Comparison of ENCODE assay signal across 31 mouse cellular contexts in genomic region chr5:149092526-149092925, GRCm38 (mm10).
"Had no signal": no experiment of that assay in that cellular context is flagged by ENCODE, and none has a peak within 500 bp of the region (broad histone marks: within the 10 kb centered on the region; RNA-seq: fewer than 3 reads in every experiment).

No protein-coding gene starts in this region.

- H3K4me3 ChIP-seq: left cerebral cortex, adult 2 months; limb, embryonic 10.5 days; limb, embryonic 12.5 days; limb, embryonic 13.5 days; limb, embryonic 15.5 days; liver, embryonic 12.5 days; liver, embryonic 13.5 days; liver, embryonic 15.5 days; lung, embryonic 15.5 days; megakaryocyte, embryonic 14.5 days; midbrain, embryonic 10.5 days; midbrain, embryonic 12.5 days; midbrain, embryonic 13.5 days; midbrain, embryonic 15.5 days; myocyte; neural tube, embryonic 12.5 days had no signal

- H3K27ac ChIP-seq: left cerebral cortex, adult 2 months; limb, embryonic 10.5 days; limb, embryonic 12.5 days; limb, embryonic 13.5 days; limb, embryonic 15.5 days; liver, embryonic 12.5 days; liver, embryonic 13.5 days; liver, embryonic 14.5 days; liver, embryonic 15.5 days; lung, embryonic 15.5 days; macrophage; midbrain, embryonic 10.5 days; midbrain, embryonic 12.5 days; midbrain, embryonic 13.5 days; midbrain, embryonic 15.5 days; neural tube, embryonic 12.5 days had no signal

- H3K9ac ChIP-seq: limb, embryonic 12.5 days; limb, embryonic 13.5 days; limb, embryonic 15.5 days; liver, embryonic 12.5 days; liver, embryonic 13.5 days; liver, embryonic 14.5 days; liver, embryonic 15.5 days; liver, postnatal 0 days; lung, embryonic 14.5 days; lung, embryonic 15.5 days; midbrain, embryonic 12.5 days; midbrain, embryonic 13.5 days; midbrain, embryonic 15.5 days; neural tube, embryonic 12.5 days had no signal

- H3K36me3 ChIP-seq: limb, embryonic 10.5 days; limb, embryonic 12.5 days; limb, embryonic 13.5 days; limb, embryonic 15.5 days; liver, embryonic 12.5 days; liver, embryonic 13.5 days; liver, embryonic 15.5 days; lung, embryonic 15.5 days; midbrain, embryonic 10.5 days; midbrain, embryonic 12.5 days; midbrain, embryonic 13.5 days; midbrain, embryonic 15.5 days; neural tube, embryonic 12.5 days had no signal

- DNase-seq: left cerebral cortex, postnatal 4 days; liver; liver, embryonic 13.5 days; liver, postnatal 0 days; lung, adult 18-20 months; lung, adult 2 months; lung, embryonic 14.5 days; lung, postnatal 10 days; lung, postnatal 14 days; lung, postnatal 36 days; lung, postnatal 4 days had no signal

- H3K27me3 ChIP-seq: limb, embryonic 12.5 days; limb, embryonic 13.5 days; limb, embryonic 15.5 days; liver, embryonic 13.5 days; liver, embryonic 15.5 days; lung, embryonic 15.5 days; midbrain, embryonic 12.5 days; midbrain, embryonic 13.5 days; midbrain, embryonic 15.5 days; neural tube, embryonic 12.5 days had no signal

- H3K4me2 ChIP-seq: limb, embryonic 12.5 days; limb, embryonic 13.5 days; limb, embryonic 15.5 days; liver, embryonic 11.5 days; liver, embryonic 12.5 days; liver, embryonic 13.5 days; liver, embryonic 15.5 days; lung, embryonic 14.5 days; lung, embryonic 15.5 days; midbrain, embryonic 12.5 days; midbrain, embryonic 13.5 days; midbrain, embryonic 15.5 days; neural tube, embryonic 12.5 days had no signal

- ATAC-seq: liver, embryonic 12.5 days; liver, postnatal 0 days; lung, postnatal 0 days; midbrain, embryonic 13.5 days; midbrain, embryonic 15.5 days; midbrain, embryonic 16.5 days had no signal

- H3K9me3 ChIP-seq: limb, embryonic 10.5 days; limb, embryonic 12.5 days; limb, embryonic 13.5 days; limb, embryonic 15.5 days; liver, embryonic 12.5 days; liver, embryonic 13.5 days; liver, embryonic 15.5 days; lung, embryonic 15.5 days; midbrain, embryonic 10.5 days; midbrain, embryonic 12.5 days; midbrain, embryonic 13.5 days; midbrain, embryonic 15.5 days; neural tube, embryonic 12.5 days had no signal

- H3K4me1 ChIP-seq: limb, embryonic 12.5 days; limb, embryonic 13.5 days; limb, embryonic 15.5 days; lung, embryonic 15.5 days; midbrain, embryonic 10.5 days; midbrain, embryonic 12.5 days; midbrain, embryonic 13.5 days; midbrain, embryonic 15.5 days; neural tube, embryonic 12.5 days had no signal
